Mouse (Mus musculus) bone marrow macrophage, adult 2 months (primary cell): Measurements from ENCODE around the gene Coro7.

Experiments
- CTCF ChIP-seq: IDR thresholded peaks from 2 replicates; pipeline ENCODE4 v1.5.1; 2012; ENCODE audit warnings: low read depth, mild to moderate bottlenecking, low read length, moderate library complexity
- POLR2A ChIP-seq: IDR thresholded peaks from 2 replicates; pipeline ENCODE4 v1.6.1; 2012; ENCODE audit warnings: mild to moderate bottlenecking, low read depth, low read length, borderline replicate concordance

- no peak for TF ChIP-seq POLR2A
- TF ChIP-seq CTCF: no peak
Observed at GRCm38 (mm10) chr16:4628898-4629419, 50.6 kb downstream of the Coro7 start.
